Mouse (Mus musculus): ENCODE results near the gene Gm9999. TPM values are rescaled to one million over a fixed set of nuclear protein-coding genes. Genes with fewer than 3 reads are reported as not detected.
"Not testable (repeated sequence)": the region's sequence is repeated elsewhere in the genome, so short reads cannot be mapped to it uniquely, and the experiment has no call there.

Gm9999 gene
- total RNA-seq (2022): not detected

GRCm38 (mm10) chr7:46983280-46983679 lies at the start of gene Gm9999:
TSS of gene Gm9999 (plus strand) at chr7:46983580.
- DNase-seq (ENCODE audit: low spot score in 2 of 2): no peak

GRCm38 (mm10) chr7:46934788-46935187 lies 48.6 kb upstream of the Gm9999 start:
- DNase-seq (ENCODE audit: low spot score in 2 of 2): no peak

GRCm38 (mm10) chr7:46935847-46936246 lies 47.5 kb upstream of the Gm9999 start:
- DNase-seq (ENCODE audit: low spot score in 2 of 2): no peak

GRCm38 (mm10) chr7:46957831-46958691 lies 25.3 kb upstream of the Gm9999 start, which contains the start of gene Uevld:
TSS of gene Uevld (minus strand) at chr7:46958527.
- DNase-seq (ENCODE audit: low spot score in 2 of 2): peak; percentile 87 to 90

- no peak for DNase-seq (ENCODE audit: low spot score in 2 of 2)
Observed at GRCm38 (mm10) chr7:46958853-46959252, 24.5 kb upstream of the Gm9999 start.

- DNase-seq (ENCODE audit: low spot score in 2 of 2): no peak
Observed at GRCm38 (mm10) chr7:46960991-46961390, 22.4 kb upstream of the Gm9999 start.

GRCm38 (mm10) chr7:46962132-46962531 lies 21.2 kb upstream of the Gm9999 start:
- no peak for DNase-seq (ENCODE audit: low spot score in 2 of 2)

GRCm38 (mm10) chr7:46962806-46963618 lies 20.4 kb upstream of the Gm9999 start:
- peak; percentile 43 to 49 for DNase-seq (ENCODE audit: low spot score in 2 of 2)

GRCm38 (mm10) chr7:46964070-46964469 lies 19.3 kb upstream of the Gm9999 start:
- DNase-seq (ENCODE audit: low spot score in 2 of 2): no peak

- no peak for DNase-seq (ENCODE audit: low spot score in 2 of 2)
Observed at GRCm38 (mm10) chr7:46969898-46970297, 13.5 kb upstream of the Gm9999 start.

- DNase-seq (ENCODE audit: low spot score in 2 of 2): no peak
Observed at GRCm38 (mm10) chr7:46974648-46975047, 8.7 kb upstream of the Gm9999 start.

- no peak for DNase-seq (ENCODE audit: low spot score in 2 of 2)
Observed at GRCm38 (mm10) chr7:46975456-46975855, 7.9 kb upstream of the Gm9999 start.

- DNase-seq (ENCODE audit: low spot score in 2 of 2): no peak
Observed at GRCm38 (mm10) chr7:46985718-46986505, 2.5 kb downstream of the Gm9999 start.

GRCm38 (mm10) chr7:46986646-46987045 lies 3.3 kb downstream of the Gm9999 start:
- DNase-seq (ENCODE audit: low spot score in 2 of 2): no peak

GRCm38 (mm10) chr7:46987073-46987472 lies 3.7 kb downstream of the Gm9999 start:
- DNase-seq (ENCODE audit: low spot score in 2 of 2): no peak

- DNase-seq (ENCODE audit: low spot score in 2 of 2): not testable (repeated sequence)
Observed at GRCm38 (mm10) chr7:46989387-46989786, 6.0 kb downstream of the Gm9999 start.

- no peak for DNase-seq (ENCODE audit: low spot score in 2 of 2)
Observed at GRCm38 (mm10) chr7:46993079-46993478, 9.7 kb downstream of the Gm9999 start.

- no peak for DNase-seq (ENCODE audit: low spot score in 2 of 2)
Observed at GRCm38 (mm10) chr7:46995558-46995957, 12.2 kb downstream of the Gm9999 start.

GRCm38 (mm10) chr7:46997008-46997407 lies 13.6 kb downstream of the Gm9999 start:
- DNase-seq (ENCODE audit: low spot score in 2 of 2): no peak

- peak; percentile 21 to 35 for DNase-seq (ENCODE audit: low spot score in 2 of 2)
Observed at GRCm38 (mm10) chr7:46997644-46998395, 14.4 kb downstream of the Gm9999 start.

- no peak for DNase-seq (ENCODE audit: low spot score in 2 of 2)
Observed at GRCm38 (mm10) chr7:46998942-46999341, 15.6 kb downstream of the Gm9999 start.

All from gastrocnemius, adult 8-10 months (tissue).